Mouse (Mus musculus): ENCODE results near the gene Tmem198b. TPM values are rescaled to one million over a fixed set of nuclear protein-coding genes. Genes with fewer than 3 reads are reported as not detected.
"Not testable (repeated sequence)": the region's sequence is repeated elsewhere in the genome, so short reads cannot be mapped to it uniquely, and the experiment has no call there.

Gene Tmem198b
- 10 to 100 TPM; 18.0 to 19.5 TPM for total RNA-seq (2021)
- long read RNA-seq, experiment 1, partial matches to known transcripts = 1 of 3 reads
- long read RNA-seq, experiment 1, other reads (novel, unspliced or antisense) = 1 of 3 reads
- long read RNA-seq, experiment 2, partial matches to known transcripts = 1 of 9 reads
- long read RNA-seq, experiment 2, other reads (novel, unspliced or antisense) = 3 of 9 reads

DNA sequence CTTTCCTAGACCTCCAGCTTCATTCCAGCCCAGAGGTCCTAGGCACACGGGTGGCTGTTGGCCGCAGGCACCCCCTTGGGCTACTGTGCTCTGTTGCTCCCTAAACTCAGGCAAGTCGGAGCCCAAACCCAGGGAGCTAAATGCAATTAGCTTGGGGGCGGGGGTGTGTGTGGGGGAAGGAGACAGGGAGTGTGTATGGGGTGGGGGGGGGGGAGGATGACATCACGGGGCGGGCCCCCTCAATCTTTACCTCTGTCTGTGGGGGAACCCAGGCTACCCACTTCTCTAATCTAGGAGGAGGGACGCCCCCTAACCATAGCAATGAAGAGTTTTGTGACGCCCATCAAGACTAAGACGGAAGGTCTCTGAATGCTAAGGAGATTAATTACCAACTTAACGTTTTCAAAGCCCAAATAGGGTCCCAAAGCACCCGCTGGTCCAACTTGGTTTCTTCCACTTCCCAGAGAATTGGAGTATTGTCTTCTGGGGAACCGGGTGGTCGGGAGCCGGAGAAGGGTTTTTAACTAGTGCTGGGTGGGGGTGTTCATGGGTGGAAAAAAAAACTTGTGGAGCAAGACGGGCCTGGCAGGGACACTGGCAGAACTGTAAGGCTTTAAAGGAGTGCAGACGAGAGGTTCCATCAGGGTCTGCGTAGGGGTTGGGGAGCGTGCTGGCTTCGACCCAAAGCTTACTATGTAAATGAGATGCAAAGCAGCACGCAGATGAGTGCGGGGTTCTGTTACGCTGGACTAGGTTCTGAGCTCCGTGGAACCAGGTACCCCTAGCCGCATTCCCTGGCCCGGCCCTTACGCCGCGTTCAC lies at the start of gene Tmem198b:
Gene Tmem198b, minus strand, starts transcription at position 100 of the 821 bp plus-strand sequence.
- peak in 1 of 2 experiments; percentile 37 for DNase-seq (ENCODE audit: low spot score in 2 of 2)

DNA sequence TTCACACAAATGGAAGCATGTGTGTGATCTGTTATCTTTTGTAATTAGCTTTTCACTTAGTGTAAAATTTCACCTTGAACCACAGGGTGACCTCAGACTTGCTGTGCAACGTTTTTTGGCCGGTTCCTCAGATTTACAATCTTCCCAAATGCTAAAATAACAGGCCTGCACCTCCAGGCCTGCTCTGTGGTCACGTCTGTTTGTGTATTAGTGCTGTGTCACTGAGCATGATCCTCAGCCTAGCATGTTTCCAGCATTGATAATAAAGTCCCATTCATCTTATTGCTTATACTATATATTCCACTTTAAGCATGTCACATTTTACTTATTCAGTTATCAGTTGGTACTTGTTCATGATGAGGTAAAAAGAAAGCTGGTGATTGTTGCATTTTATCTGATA lies 46.2 kb upstream of the Tmem198b start:
- no peak for DNase-seq (ENCODE audit: low spot score in 2 of 2)

GRCm38 (mm10) chr10:128848426-128848825 lies 44.3 kb upstream of the Tmem198b start:
- DNase-seq (ENCODE audit: low spot score in 2 of 2) = no peak

GRCm38 (mm10) chr10:128846664-128847063 lies 42.5 kb upstream of the Tmem198b start:
- DNase-seq (ENCODE audit: low spot score in 2 of 2) = no peak

DNA sequence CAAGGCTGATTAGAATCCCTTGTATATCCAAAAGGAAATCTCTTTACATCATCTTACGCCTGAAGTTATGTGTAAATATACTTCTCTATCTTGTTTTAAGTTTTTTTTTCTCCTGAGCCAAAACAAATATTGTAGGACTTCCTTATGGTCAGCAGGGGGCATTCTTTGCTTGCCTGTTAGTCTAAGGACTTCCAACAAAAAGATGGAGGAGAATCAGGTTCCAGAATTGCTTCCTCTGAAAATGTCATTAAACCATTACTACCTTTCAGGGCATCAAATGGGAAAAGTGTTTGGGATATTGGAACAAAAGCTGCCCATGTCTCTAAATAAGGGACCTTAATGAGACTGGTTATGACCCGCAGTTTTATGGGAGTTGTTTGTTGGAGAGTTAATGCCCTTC lies 41.3 kb upstream of the Tmem198b start:
- DNase-seq (ENCODE audit: low spot score in 2 of 2) = no peak

DNA sequence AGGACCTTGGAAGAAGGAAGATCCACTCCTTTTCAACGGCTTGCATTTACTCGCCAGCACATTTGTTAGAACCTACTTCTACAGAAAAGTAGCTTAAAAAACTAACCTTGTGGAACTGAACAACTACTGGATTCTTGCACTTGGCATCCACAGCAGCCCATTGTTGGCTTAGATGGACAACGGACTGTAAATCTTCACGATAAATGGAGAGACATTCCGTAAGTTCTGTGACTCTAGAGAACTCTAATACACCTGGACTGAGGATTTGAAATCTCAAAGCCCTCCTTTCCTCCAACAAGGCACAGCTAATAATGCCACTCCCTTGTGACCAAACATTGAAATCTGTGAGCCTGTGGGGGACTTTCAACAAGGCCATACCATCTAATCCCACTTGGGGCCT lies 39.1 kb upstream of the Tmem198b start:
- DNase-seq (ENCODE audit: low spot score in 2 of 2) = no peak

- DNase-seq (ENCODE audit: low spot score in 2 of 2) = no peak
These were observed 36.4 kb upstream of the Tmem198b start for GRCm38 (mm10) chr10:128840612-128841011.

DNA sequence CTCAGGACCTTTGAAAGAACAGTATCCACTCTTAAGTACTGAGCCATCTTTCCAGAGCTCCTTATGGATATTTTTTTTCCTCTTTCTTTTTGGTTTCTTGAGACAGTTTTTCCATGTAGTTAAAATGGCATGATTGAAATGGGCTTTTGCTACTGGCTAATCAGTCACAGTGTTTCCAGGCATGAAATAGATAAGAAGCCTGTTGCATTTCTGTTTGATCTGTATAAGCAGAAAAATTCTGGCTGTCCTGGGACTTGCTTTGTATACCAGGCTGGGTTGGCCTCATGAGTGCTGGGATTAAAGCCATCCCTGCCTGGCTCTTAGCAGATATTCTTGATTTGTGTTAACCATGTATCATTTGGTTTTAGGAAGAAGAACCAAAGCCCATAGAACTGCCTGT lies 35.3 kb upstream of the Tmem198b start:
- DNase-seq (ENCODE audit: low spot score in 2 of 2) = no peak

DNA sequence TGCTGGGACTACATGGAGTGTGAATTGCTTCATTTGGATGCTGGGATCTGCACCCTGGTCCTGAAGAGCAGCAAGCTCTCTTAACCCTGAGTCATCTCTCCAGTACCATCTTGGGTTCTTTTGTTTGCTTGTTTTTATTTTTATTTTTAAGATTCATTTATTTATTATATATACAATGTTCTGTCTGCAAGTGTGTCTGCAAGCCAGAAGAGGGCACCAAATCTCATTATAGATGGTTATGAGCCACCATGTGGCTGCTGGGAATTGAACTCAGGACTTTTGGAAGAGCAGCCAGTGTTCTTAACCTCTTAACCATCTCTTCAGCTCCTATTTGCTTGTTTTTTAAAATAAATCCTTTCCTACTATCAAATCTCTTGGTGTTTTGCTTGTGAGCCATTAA lies 33.2 kb upstream of the Tmem198b start:
- no peak for DNase-seq (ENCODE audit: low spot score in 2 of 2)

- no peak for DNase-seq (ENCODE audit: low spot score in 2 of 2)
These were observed 19.7 kb upstream of the Tmem198b start for GRCm38 (mm10) chr10:128823821-128824220.

GRCm38 (mm10) chr10:128823087-128823486 lies 18.9 kb upstream of the Tmem198b start:
- DNase-seq (ENCODE audit: low spot score in 2 of 2) = not testable (repeated sequence)

GRCm38 (mm10) chr10:128822135-128822534 lies 18.0 kb upstream of the Tmem198b start:
- no peak for DNase-seq (ENCODE audit: low spot score in 2 of 2)

DNA sequence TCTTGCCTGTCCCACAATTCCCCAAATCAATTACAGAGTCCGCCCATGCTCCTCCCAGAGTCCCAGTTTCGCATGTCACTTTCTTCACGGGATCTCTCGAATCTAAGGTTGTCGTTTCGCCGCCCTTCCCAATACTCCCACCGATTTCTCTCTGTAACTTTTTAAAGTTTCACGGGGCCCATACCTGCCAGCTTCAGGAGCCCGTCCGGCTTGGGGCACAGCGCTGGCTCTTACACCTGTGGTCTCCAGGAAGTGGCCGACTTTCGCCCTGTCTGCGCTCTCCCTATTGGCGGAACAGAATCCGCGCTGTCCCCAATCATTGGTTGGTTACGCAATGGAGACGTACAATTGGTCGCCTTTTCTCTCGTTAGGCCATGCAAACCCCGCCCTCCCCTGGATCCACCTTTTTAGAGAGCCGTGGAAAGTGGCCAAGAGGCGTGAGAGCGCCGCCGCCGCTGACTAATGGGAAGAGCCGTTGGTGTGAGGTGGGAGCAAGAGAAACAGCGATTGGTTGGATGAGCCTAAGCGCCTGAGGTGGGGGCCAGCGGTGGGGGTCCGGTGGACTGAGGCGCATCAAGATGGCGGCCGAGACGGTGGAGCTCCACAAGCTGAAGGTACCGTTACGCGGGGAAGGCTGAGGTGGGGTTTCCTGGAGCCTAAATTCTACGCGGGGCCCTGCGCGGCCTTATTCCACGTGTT lies 17.3 kb upstream of the Tmem198b start, which contains the start of gene Ormdl2:
Gene Ormdl2, minus strand, starts transcription at position 288 of the 699 bp plus-strand sequence.
- DNase-seq (ENCODE audit: low spot score in 2 of 2) = peak; percentile 96 to 98

GRCm38 (mm10) chr10:128820217-128820616 lies 16.0 kb upstream of the Tmem198b start:
- DNase-seq (ENCODE audit: low spot score in 2 of 2) = no peak

GRCm38 (mm10) chr10:128817033-128817432 lies 12.9 kb upstream of the Tmem198b start, which contains the start of gene Sarnp:
Sarnp (plus strand) TSS chr10:128817333.
- DNase-seq (ENCODE audit: low spot score in 2 of 2) = no peak

- DNase-seq (ENCODE audit: low spot score in 2 of 2) = no peak
These were observed 2.8 kb upstream of the Tmem198b start for GRCm38 (mm10) chr10:128807018-128807417.

- no peak for DNase-seq (ENCODE audit: low spot score in 2 of 2)
These were observed 1.9 kb upstream of the Tmem198b start for GRCm38 (mm10) chr10:128806086-128806485.

- peak; percentile 82 to 94 for DNase-seq (ENCODE audit: low spot score in 2 of 2)
These were observed 1.2 kb upstream of the Tmem198b start for GRCm38 (mm10) chr10:128805092-128806000.

- DNase-seq (ENCODE audit: low spot score in 2 of 2) = peak in 1 of 2 experiments; percentile 30
These were observed 349 bp downstream of the Tmem198b start, which contains the start of gene Dnajc14 for GRCm38 (mm10) chr10:128803771-128804270. Dnajc14 (plus strand) TSS chr10:128804062.

GRCm38 (mm10) chr10:128803361-128803760 lies 809 bp downstream of the Tmem198b start:
- no peak for DNase-seq (ENCODE audit: low spot score in 2 of 2)
